Mouse (Mus musculus) fibroblast of lung, adult 2 months (primary cell): ENCODE data around the gene Pidd1.

Source experiments
- DNase-seq: peaks from one replicate; pipeline ENCODE4 v3.0.0-alpha.2; 2011; ENCODE audit warnings: low read depth

Gene Pidd1

GRCm38 (mm10) chr7:141443828-141444237 is at the start of gene Pidd1:
TSS of gene Pidd1 (minus strand) at chr7:141444025.
- no peak for DNase-seq

- DNase-seq: no peak
Observed at GRCm38 (mm10) chr7:141492738-141493137, 48.9 kb upstream of the Pidd1 start.

GRCm38 (mm10) chr7:141491151-141491550 is 47.3 kb upstream of the Pidd1 start:
- no peak for DNase-seq

- no peak for DNase-seq
Observed at GRCm38 (mm10) chr7:141487141-141487540, 43.3 kb upstream of the Pidd1 start.

GRCm38 (mm10) chr7:141486239-141486638 is 42.4 kb upstream of the Pidd1 start:
- DNase-seq: no peak

GRCm38 (mm10) chr7:141485606-141486005 is 41.8 kb upstream of the Pidd1 start:
- no peak for DNase-seq

- no peak for DNase-seq
Observed at GRCm38 (mm10) chr7:141485186-141485585, 41.4 kb upstream of the Pidd1 start.

GRCm38 (mm10) chr7:141484186-141485120 is 40.6 kb upstream of the Pidd1 start:
- DNase-seq: no peak

- no peak for DNase-seq
Observed at GRCm38 (mm10) chr7:141483114-141483653, 39.4 kb upstream of the Pidd1 start.

GRCm38 (mm10) chr7:141482531-141483024 is 38.8 kb upstream of the Pidd1 start:
- no peak for DNase-seq

GRCm38 (mm10) chr7:141481498-141482401 is 37.9 kb upstream of the Pidd1 start:
- DNase-seq: no peak

- DNase-seq: no peak
Observed at GRCm38 (mm10) chr7:141480842-141481497, 37.1 kb upstream of the Pidd1 start.

GRCm38 (mm10) chr7:141478270-141478748 is 34.5 kb upstream of the Pidd1 start:
- DNase-seq: no peak

- no peak for DNase-seq
Observed at GRCm38 (mm10) chr7:141477578-141478269, 33.9 kb upstream of the Pidd1 start.

- no peak for DNase-seq
Observed at GRCm38 (mm10) chr7:141476981-141477370, 33.2 kb upstream of the Pidd1 start.

GRCm38 (mm10) chr7:141476226-141476980 is 32.6 kb upstream of the Pidd1 start:
- peak; percentile 76 for DNase-seq

GRCm38 (mm10) chr7:141475805-141476158 is 32.0 kb upstream of the Pidd1 start:
- DNase-seq: no peak

GRCm38 (mm10) chr7:141475011-141475804 is 31.4 kb upstream of the Pidd1 start, which contains the start of the genes Polr2l and Tspan4:
TSS of gene Polr2l (minus strand) at chr7:141475132.
TSS of gene Tspan4 (plus strand) at chr7:141475240.
- DNase-seq: no peak

- DNase-seq: no peak
Observed at GRCm38 (mm10) chr7:141474160-141474559, 30.3 kb upstream of the Pidd1 start.
